Mouse (Mus musculus): ENCODE data around the gene Marc1.

DNA sequence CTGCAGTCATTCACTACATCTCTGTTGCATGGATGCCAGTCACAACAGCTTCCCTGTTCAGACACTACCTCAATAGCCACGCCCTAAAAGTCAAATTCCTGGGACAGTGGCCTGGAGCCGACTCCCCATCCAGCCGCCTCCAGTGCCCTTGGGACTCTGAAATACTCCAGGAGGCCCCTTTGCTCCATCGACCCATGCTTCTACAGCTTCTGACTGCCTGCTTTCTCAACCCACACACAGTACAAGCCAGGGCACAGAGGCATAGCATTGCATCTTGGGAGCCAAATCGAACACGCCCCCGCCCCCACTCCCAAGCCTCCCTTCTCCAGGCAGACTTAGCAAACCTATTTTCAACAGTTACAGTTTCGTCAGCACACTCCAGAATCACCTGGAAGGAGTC lies 18.8 kb upstream of the Marc1 start:
- no peak for TF ChIP-seq POLR2A (IDR thresholded peaks at IDR 0.05; ENCODE audit: insufficient read length, low read depth)
- TF ChIP-seq E2F4 (IDR thresholded peaks at IDR 0.05; ENCODE audit: insufficient read depth), result no peak
- TF ChIP-seq REST (IDR thresholded peaks at IDR 0.05; ENCODE audit: insufficient read depth, insufficient read length), result no peak
- no peak for TF ChIP-seq SRF (IDR thresholded peaks at IDR 0.05; ENCODE audit: control insufficient read depth, insufficient read length, low read depth)
- TF ChIP-seq POLR2AphosphoS2 (IDR thresholded peaks at IDR 0.05; ENCODE audit: insufficient read length, low read depth), result no peak
- TF ChIP-seq MYOG (IDR thresholded peaks at IDR 0.05; ENCODE audit: control insufficient read depth in 1 of 3, insufficient read depth in 1 of 3, insufficient read length in 2 of 3, low read depth in 2 of 3), result no peak
- no peak for TF ChIP-seq CEBPB (IDR thresholded peaks at IDR 0.05; ENCODE audit: insufficient read depth, poor library complexity, severe bottlenecking)
- TF ChIP-seq TCF12 (IDR thresholded peaks at IDR 0.05; ENCODE audit: insufficient read depth, poor library complexity, severe bottlenecking), result no peak

Data from myocyte (in vitro differentiated cells).